Mouse (Mus musculus) spleen, embryonic (tissue): ENCODE measurements at regions not wholly inside any gene's neighbourhood (a gene's known extent, or its start where the extent isn't known, plus 50 kb on each side); places are given as distances from the start of the nearest gene placed in this dataset.

Source experiments
- CTCF ChIA-PET: fragments of 350-600 bp; sonication (Branson Sonifier 250); formaldehyde crosslinking; loops from one replicate; lab custom pipeline; 2022; lab: Charles Lee

GRCm38 (mm10) chr3:66592259-66592658, 295.6 kb upstream of the Veph1 start:
- CTCF ChIA-PET: no interaction called here

- CTCF ChIA-PET: no interaction called here
Measured at GRCm38 (mm10) chr3:66590775-66591174, 294.1 kb upstream of the Veph1 start.

GRCm38 (mm10) chr3:66589483-66589882, 292.8 kb upstream of the Veph1 start:
- CTCF ChIA-PET: no interaction called here

GRCm38 (mm10) chr3:66584831-66585230, 288.2 kb upstream of the Veph1 start:
- CTCF ChIA-PET: no interaction called here

GRCm38 (mm10) chr3:66584101-66584500, 287.5 kb upstream of the Veph1 start:
- CTCF ChIA-PET: no interaction called here

- CTCF ChIA-PET: no interaction called here
Measured at GRCm38 (mm10) chr3:66576659-66577058, 280.0 kb upstream of the Veph1 start.

DNA sequence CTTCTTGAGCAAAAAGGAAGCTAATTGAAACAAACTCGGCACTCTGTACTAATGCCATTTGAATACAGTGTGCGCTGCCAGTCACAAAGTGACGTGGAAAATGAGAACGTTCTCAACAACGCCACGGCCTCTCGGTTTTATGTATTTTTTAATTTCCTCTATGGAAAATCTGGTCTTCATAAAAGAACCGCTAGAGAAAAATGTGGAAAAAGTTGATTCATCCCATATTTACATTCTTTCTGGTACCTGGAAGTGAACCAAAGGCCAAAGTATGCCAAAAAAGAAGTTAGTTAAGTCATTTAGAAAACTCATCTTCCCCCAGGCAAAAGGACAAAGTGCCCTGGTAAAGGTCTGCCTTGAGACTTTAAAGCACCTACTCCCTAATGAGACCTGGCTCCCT, 277.7 kb upstream of the Veph1 start:
- CTCF ChIA-PET: interaction anchor here (0.6 kb wide), 1 partner anchor 7 kb away, joined by 3 read pairs; no protein-coding TSS in a partner anchor

GRCm38 (mm10) chr3:66572887-66573519, 276.4 kb upstream of the Veph1 start:
- CTCF ChIA-PET: no interaction called here

DNA sequence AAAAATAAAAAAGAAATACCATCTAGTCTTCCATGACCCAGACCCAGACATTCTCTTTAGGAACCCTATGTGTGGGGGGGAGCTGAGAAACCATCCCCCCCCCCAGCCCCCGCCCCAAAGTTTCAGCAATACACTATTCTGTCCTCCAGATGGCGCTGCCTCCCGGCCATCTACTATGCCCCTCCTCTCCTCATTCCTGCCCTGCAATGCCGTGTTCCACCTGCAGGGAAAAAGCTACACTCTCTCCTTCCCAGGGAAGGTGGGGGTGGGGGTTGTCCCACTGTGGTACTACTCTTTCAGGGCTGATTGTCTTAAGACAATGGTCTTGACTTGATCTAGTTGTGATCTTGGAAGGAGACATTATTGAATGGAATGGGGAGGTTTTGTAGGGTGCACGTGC, 273.7 kb upstream of the Veph1 start:
- CTCF ChIA-PET: no interaction called here

DNA sequence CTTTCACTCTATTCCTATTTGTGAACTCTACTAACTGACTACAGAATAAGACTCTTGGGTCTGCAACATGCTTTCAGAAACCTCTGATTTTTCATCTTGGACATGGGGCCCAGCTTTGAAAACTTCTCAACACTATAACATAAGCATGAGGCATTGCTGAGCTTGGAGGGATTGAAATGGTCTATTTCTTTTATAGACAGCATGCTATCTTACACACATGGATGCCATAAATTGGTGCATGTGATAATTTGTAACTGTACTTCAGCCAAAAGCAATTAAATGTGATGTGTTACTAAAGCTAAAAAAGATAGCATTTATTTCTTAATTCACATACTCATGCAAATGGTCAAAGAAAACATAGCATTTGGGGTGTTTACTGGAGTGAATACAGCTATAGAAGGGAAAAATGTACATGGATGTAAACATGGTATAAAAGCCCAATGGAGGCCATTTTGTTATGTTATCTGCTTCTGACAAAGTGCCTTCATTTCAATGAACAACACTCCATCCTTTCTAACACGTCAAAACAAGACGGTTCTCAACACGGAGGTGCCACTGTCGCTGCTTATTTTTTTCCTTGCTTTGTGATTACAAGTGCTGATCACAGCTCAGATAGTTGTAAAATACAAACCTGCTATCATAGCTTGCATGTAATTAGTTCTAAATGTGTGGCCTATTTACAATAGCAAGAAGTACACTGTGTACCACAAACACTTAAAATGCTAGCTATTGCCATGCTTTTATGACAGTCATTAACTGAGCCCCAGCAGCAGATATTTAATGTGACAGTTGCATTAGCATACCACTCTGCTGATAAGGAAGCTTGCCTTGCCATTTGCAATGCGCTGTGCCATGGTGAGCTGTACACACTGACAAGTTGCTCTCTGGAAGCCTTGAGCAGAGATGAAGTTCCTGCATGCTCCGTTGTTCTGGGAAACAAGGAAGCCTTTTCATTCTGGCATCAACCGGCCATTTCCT, 267.9 kb upstream of the Veph1 start:
- CTCF ChIA-PET: no interaction called here

DNA sequence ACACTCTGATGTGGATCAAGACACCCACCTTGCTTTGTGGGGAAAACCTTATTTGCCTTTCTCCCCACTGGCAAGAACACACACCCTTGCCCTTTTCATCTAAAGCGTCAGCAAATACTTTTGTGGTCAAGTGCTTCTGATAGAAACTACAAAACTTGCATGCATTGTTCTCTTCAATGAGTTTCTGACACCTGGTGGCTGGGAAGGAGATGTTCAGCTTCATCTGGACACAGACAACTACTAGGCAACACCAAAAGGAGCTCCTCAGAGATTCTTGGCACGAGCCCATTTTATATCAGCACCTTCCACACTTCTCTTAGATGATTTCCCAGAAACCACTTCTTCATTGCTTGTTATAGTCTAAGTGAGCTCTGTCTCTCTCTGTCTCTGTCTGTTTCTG, 266.7 kb upstream of the Veph1 start:
- CTCF ChIA-PET: no interaction called here

DNA sequence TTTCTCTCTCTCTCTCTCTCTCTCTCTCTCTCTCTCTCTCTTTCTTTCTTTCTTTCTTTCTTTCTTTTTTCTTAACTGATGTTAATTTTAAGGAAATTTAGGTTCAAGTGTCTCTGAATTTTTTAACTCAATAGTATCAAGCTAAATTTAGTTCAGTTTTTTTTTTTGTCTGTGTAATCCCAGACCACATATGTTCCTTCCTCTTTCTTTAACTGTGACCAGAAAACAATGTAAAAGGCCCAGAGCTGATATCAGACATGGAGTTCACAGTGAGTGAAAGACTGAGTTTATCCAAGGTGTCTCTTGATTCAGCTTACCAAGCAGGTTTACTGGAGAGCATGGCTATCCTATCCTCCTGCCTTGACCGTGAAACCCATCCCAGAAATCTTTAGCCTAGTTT, 258.9 kb upstream of the Veph1 start:
- CTCF ChIA-PET: no interaction called here

- CTCF ChIA-PET: no interaction called here
Measured at GRCm38 (mm10) chr3:66550920-66551319, 254.3 kb upstream of the Veph1 start.

DNA sequence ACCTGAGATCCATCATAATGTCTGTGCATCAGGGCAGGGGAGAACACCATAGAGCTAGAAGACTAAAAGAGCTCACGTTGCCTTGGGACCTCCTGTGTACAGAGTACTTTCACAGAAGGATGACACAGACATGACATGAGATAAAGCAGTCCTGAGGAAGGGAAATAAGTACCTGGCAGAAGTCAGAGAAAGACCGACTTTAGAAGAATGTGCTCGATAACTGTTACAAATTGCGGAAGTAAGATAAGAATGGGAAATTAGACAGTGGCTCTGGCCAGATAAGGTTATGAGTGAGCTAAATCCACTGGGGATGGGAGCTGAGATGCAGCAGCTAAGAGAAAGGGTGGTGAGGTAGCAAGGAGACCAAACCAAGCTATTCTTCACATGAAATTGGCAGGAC, 249.9 kb upstream of the Veph1 start:
- CTCF ChIA-PET: no interaction called here

GRCm38 (mm10) chr3:66544139-66544933, 247.7 kb upstream of the Veph1 start:
- CTCF ChIA-PET: no interaction called here

- CTCF ChIA-PET: no interaction called here
Measured at GRCm38 (mm10) chr3:66542865-66543264, 246.2 kb upstream of the Veph1 start.

- CTCF ChIA-PET: no interaction called here
Measured at GRCm38 (mm10) chr3:66537913-66538312, 241.3 kb upstream of the Veph1 start.

- CTCF ChIA-PET: no interaction called here
Measured at GRCm38 (mm10) chr3:66537106-66537893, 240.7 kb upstream of the Veph1 start.

- CTCF ChIA-PET: no interaction called here
Measured at GRCm38 (mm10) chr3:66536673-66537072, 240.0 kb upstream of the Veph1 start.

DNA sequence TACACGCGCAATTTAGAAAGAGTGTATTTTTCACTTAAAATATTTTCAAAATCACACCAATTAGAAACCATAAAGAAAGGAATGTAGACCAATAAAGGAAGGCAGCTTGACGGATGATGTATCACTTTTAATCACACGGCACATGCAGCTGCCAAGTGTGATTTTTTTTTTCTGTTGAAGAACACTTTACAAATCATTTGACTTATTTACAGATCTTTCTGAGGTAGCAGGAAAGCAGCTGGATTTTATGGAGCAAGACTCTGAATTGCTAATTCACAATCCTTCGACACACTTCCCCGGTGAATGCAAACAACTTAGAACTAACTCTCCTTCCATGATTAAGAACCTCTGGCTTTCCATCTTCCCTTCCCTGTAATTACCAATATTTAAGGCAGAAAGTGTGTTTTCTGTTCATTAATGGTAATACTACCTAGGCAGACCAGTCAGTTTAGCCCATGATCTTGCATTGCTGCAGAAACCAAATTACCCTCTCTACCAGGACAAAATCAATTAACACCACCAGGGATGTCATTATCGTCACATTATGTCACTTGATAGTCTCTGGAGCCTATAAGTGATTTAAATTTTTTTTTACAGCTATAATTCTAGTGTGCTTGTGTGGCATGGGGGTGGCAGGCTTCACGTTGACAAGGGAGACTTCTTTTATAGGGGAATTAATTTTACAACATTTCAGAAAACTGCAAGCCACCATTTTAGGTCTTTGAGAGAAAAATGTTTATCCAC, 239.3 kb upstream of the Veph1 start:
- CTCF ChIA-PET: no interaction called here

DNA sequence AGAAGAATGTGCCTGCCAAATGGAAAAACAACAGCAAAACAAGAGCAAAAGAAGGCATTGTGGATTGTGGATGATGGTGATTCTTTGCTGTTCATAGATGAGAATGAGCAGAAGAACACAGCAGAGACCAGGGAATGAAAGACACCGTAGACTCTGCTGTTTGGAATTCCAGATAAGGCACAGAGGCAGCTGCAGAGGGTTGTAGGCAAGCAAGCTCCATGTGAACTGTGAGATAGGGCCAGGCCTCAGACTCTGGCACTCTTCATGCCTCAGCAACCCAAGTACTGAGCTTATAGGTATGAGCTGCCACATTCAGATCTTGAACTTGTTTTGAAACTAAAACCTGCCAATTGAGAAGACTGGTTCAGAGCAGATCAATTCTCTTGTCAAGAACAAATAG, 223.3 kb upstream of the Veph1 start:
- CTCF ChIA-PET: no interaction called here
